Mouse (Mus musculus) Patski (cell line): ENCODE data around the gene E2f7. TPM values are rescaled to one million over a fixed set of nuclear protein-coding genes. Genes with fewer than 3 reads are reported as not detected.

Experiments used
- ATAC-seq: fragments of 100-300 bp; one replicate; pipeline ENCODE4 v1.8.0; 2021
- CTCF ChIA-PET: fragments of 350-600 bp; sonication (Branson Sonifier 250); formaldehyde crosslinking; loops from one replicate; lab custom pipeline; 2022; ENCODE audit warnings: inconsistent platforms; lab: Charles Lee
- POLR2A ChIA-PET: fragments of 350-600 bp; sonication (Branson Sonifier 250); formaldehyde crosslinking; loops from one replicate; lab custom pipeline; 2022; ENCODE audit warnings: antibody characterized with exemption, inconsistent platforms; lab: Charles Lee
- DNase-seq: peaks from one replicate; pipeline ENCODE4 v3.0.0-alpha.2; 2011; ENCODE audit warnings: low read depth, low spot score
- H3K27me3 ChIP-seq: fragments of 371-371 bp; one replicate; pipeline ENCODE4 v1.5.1; 2021
- CTCF ChIP-seq: fragments of 100-300 bp; IDR thresholded peaks from one replicate; pipeline ENCODE4 v1.5.1; 2021
- in situ Hi-C: fragments of 300-500 bp; cut with MboI; formaldehyde crosslinking; loops from 3 replicates; pipeline ENCODE4 v1.11.1; 2018; ENCODE audit warnings: low pct_unique_long_range_greater_than_20kb, mixed read lengths
- polyA plus RNA-seq: library from polyadenylated mRNA; unstranded; gene quantifications from one replicate; pipeline ENCODE4 v1.2.3, GENCODE M21; 2021

E2f7 gene
- polyA plus RNA-seq, 1 experiment from 2014 or later = 3.1 TPM

DNA sequence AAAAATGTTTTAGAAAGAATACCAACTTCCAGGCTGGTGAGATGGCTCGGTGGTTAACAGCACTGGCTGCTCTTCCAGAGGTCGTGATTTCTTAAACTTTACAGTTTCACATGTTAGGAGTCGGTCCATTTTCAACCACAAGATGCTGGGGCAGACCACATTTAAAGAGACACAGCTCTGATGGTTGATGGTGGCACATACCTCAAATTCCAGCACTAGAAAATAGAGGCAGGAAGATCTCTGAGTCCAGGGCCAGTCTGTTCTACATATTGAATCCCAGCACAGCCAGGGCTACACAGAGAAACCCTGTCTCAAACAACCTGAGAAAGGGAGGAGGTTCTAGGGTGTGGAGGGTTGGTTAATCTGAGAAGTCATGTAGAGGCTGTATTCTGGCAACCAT lies 56.1 kb downstream of the E2f7 start:
- ChIA-PET CTCF (interaction anchor here (1.0 kb wide), 1 partner anchor 34 kb away, joined by 3 read pairs; no protein-coding TSS in a partner anchor), POLR2A (no interaction called here)
- in situ Hi-C loops = no loop called here
- no peak for ATAC-seq
- TF ChIP-seq CTCF = no peak
- no peaks in the 10 kb centered on the region for H3K27me3 ChIP-seq
- no peak for DNase-seq

DNA sequence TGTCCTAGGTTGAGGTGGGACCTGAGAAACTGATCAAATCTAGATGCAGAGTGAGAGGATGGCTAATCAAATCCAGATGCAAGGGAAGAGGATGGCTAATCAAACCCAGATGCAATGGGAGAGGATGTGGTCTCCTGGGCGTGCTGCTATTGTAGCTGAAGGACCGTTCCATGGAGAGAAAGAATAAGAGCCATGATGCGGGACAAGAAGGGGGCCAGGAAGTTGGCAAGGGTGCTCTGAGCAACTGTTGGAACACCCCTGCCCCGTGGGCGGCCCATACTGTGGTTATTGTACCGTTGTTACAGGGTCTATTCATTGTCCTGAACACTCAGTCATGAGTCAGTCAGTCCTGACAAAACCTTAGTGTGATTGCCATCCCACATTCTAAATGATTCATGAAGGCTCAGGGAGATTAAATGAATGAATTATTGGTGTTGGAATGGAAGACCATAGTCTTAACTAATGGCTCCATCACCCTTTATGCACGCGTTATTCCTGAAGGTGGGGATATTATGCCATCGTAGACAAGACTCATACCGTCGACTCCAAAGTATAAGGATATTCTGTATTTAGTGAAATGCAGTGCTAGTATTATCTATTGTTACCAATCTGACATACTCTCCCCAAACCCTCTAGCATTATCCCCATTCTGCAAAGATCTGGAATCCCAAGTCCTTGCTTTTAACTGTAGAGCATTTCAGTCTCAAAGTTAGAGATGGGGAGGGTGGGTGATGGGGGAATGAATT lies 59.2 kb downstream of the E2f7 start:
- H3K27me3 ChIP-seq = peaks cover 4% of the 10 kb centered on the region
- in situ Hi-C loops = no loop called here
- no peak for TF ChIP-seq CTCF
- DNase-seq (peak; percentile 12), ATAC-seq (peak; percentile 60)
- ChIA-PET CTCF (no interaction called here), POLR2A (no interaction called here)

DNA sequence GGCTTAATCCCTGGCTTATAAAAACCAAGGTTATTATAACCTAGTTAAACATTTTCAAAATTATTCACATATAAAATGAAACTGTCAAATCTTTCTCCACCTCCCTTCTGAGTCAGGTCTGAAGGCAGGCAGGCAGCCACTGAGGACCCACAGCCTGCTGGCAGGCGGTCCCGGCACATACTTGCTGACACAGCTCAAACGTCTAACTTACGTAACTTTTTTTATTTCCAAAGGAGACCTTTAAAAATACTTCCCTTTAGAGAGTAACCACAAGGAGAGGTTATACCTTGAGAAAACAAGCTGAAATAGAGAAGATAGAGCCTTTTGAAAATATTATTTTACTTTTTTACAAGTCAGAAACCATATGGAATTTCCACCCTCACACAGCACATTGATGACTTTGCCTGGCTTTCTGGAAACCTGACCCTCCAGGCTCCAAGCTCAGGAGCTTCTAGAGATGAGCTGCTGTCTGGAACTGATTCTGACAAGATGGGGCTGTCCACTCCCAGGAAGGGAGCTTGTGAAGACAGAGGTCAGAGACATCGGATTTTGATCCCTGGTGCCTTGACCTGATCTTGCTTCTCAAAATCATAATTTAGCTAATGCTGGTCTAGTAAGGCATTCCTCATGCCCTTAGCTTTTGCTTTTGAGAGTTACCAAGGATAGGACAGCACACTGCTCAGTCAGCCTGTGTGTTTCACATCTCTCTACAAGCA lies 59.9 kb downstream of the E2f7 start:
- peaks cover 4% of the 10 kb centered on the region for H3K27me3 ChIP-seq
- in situ Hi-C loops = no loop called here
- ChIA-PET CTCF (interaction anchor here (1.1 to 1.4 kb wide), 3 partner anchors 11 to 155 kb away, joined by 3 to 4 read pairs (median 3); no protein-coding TSS in a partner anchor), POLR2A (no interaction called here)
- no peak for TF ChIP-seq CTCF
- DNase-seq (peak; percentile 37), ATAC-seq (peak; percentile 91)

DNA sequence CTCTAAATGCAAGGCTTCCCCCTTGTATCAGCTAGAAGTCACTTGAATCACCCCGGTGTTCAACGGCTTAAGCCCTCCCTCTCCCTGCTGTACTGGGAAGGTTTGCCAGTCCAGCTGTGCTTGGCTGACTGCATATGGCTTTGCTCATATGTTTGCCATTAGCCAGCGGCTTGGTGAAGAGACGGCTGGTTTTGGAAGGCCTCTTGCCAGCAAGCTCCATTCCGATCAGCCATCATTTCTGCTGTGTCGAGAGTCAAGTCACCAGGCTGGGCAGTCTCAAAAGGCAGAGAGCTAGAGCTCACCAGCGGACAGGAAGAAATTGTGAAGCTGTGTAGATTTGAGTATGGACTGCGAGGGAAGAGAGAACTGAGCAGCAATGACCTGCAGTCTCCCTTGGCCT lies 61.2 kb downstream of the E2f7 start:
- in situ Hi-C loops = no loop called here
- POLR2A ChIA-PET = no interaction called here
- no peak for ATAC-seq
- H3K27me3 ChIP-seq = peaks cover 4% of the 10 kb centered on the region
- no peak for TF ChIP-seq CTCF
- CTCF ChIA-PET = interaction anchor here (1.3 to 1.4 kb wide), 2 partner anchors 12 to 154 kb away, joined by 3 to 4 read pairs; no protein-coding TSS in a partner anchor
- no peak for DNase-seq

DNA sequence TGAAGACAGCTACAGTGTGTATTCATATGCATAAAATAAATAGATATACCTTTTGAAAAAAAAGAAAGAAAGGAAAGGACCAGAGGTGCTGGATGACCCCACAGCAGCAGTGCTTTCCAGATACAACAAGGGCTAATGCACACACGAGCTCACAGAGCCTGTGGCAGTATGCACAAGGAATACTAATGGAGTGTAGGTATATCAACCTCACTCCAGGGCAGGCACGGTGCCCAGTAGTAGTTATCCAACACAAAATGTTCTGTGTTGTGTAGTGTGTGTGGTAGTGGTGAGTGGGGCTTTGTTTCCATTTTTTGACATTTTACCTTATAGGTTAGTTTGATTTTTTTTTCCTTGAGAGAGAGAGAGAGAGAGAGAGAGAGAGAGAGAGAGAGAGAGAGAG lies 65.3 kb downstream of the E2f7 start:
- no peak for ATAC-seq
- POLR2A ChIA-PET = no interaction called here
- in situ Hi-C loops = no loop called here
- CTCF ChIA-PET = no interaction called here
- H3K27me3 ChIP-seq = peaks cover 14% of the 10 kb centered on the region
- no peak for TF ChIP-seq CTCF
- DNase-seq = no peak

DNA sequence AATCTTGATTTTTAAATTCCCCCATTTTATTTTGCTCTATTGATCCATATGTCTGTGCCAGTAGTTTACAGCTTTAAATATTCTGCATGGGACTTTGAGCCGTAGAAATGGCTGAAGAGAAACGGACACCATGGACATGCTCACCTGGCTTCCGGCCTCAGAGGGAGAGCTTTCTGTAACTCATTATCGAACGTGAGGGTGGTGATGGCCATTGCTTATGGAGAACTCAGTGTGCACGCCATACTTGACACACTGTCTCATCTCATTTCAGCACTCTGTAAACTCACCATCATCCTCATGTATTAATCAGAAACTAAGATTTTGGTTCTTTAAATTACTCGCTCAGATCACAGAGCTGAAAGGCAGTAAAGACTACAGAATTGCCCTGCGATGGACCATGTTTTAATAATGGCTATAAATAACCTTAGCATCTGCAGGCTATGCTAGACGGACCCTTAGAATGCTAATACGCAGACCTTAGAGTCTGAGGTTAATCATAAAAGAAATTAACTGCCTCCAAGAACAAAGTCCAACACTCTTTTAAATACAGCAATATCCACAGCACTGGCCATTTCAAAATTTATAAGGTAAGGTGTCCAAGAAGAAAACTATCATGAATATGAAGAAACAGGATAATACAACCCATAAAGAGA lies 66.1 kb downstream of the E2f7 start:
- in situ Hi-C loops = no loop called here
- CTCF ChIA-PET = no interaction called here

DNA sequence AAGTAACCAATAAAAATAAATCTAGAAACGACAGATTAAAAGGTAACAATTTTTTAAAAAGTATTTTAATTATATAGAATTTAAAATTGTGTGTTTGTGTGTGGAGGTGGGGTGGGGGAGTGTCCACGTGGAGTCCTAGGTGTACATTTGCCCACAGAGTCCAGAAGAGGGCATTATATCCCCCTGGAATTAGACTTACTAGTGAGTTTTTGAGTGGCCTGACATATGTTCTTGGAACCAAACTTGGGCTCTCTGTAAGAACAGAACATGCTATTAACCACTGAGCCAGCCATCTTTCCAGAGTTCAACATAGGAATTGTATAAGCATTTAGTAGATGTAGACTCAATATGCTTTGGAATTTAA lies 66.6 kb downstream of the E2f7 start:
- peaks cover 14% of the 10 kb centered on the region for H3K27me3 ChIP-seq
- in situ Hi-C loops = no loop called here
- ATAC-seq = no peak
- POLR2A ChIA-PET = no interaction called here
- DNase-seq = no peak
- CTCF ChIA-PET = no interaction called here
- peak; percentile 38 for TF ChIP-seq CTCF

More for the DNA sequence above, 66.1 kb downstream of the E2f7 start:
- ATAC-seq (no peak), DNase-seq (no peak)
- POLR2A ChIA-PET = no interaction called here
- no peak for TF ChIP-seq CTCF
- H3K27me3 ChIP-seq = peaks cover 14% of the 10 kb centered on the region

DNA sequence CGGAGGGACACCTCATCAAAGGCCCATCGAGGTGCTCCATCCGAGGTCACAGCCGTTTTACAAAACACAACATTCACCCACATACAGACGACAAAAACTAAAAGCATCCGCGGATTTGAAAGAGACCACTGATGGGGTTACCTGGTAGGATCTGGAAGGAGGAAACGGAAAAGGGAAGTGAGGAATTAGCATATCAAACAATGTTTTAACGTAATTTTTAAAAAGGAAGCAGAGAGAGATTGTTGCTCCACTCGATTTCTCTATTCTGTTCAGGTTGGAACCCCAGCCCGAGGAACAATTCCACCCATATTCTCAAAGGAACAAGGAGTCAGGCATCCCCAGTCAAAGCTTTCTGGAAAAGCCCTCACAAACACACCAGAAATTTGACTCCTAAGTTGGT lies 75.9 kb downstream of the E2f7 start:
- CTCF ChIA-PET = no interaction called here
- peaks cover 13% of the 10 kb centered on the region for H3K27me3 ChIP-seq
- no peak for ATAC-seq

DNA sequence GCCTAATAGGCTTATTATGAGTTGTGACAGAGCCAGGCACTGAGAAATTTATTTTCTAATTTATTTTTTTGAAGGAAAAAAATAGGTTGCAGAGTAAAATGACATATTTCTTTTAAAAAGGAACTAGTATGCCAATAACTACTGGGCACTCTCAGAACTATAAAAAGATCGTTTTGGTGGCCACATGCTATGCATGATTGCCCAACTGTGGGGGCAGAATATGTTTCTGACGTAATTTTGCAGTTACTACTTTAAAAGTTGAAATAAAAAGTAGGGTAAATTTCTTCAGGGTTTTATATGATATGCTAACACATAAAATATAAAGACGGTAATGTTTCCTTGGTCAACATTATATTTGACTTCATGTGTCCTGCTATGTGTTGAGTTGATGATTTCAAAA lies 76.5 kb downstream of the E2f7 start:
- DNase-seq (no peak), ATAC-seq (no peak)
- CTCF ChIA-PET = no interaction called here
- POLR2A ChIA-PET = no interaction called here
- in situ Hi-C loops = no loop called here
- no peak for TF ChIP-seq CTCF
- peaks cover 13% of the 10 kb centered on the region for H3K27me3 ChIP-seq

More for the DNA sequence above, 75.9 kb downstream of the E2f7 start:
- TF ChIP-seq CTCF = no peak
- in situ Hi-C loops = no loop called here
- no peak for DNase-seq
- POLR2A ChIA-PET = no interaction called here

DNA sequence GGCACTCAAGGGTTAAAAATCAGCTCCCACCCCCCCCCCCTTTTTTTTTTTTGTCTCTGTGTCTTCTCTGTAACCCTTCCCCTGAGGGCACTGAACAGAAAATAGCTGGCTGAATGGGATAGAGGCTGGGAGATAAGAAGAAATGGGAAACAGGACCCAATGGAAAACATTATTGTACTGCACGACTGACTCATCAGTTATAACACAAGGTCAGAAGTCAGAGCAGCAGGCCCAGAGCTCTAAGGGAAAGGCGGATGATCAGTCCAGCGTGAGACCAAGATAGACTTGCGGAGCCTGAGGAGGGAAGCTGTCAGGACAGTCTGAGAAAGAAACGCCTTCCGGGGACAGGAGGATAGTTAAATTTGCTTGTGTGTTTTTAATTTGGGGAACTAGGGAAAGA lies 87.1 kb downstream of the E2f7 start:
- TF ChIP-seq CTCF = no peak
- no peak for ATAC-seq
- peaks cover 7% of the 10 kb centered on the region for H3K27me3 ChIP-seq
- POLR2A ChIA-PET = no interaction called here
- no peak for DNase-seq
- in situ Hi-C loops = no loop called here
- CTCF ChIA-PET = no interaction called here
